Mouse (Mus musculus) lung, embryonic 14.5 days (tissue): ENCODE measurements at regions not wholly inside any gene's neighbourhood (a gene's known extent, or its start where the extent isn't known, plus 50 kb on each side); places are given as distances from the start of the nearest gene placed in this dataset.

ENCODE experiments used
- ATAC-seq: fragments of 200-750 bp; cut with Nextera tagmentation; 2 replicates; pipeline ENCODE4 v1.8.0; 2017; ENCODE audit warnings: mild to moderate bottlenecking, moderate TSS enrichment, moderate library complexity; ENCODE audit not compliant: insufficient read depth
- DNase-seq: peaks from one replicate; pipeline ENCODE4 v3.0.0-alpha.2; 2015
- H3K27ac ChIP-seq: fragments of 300-500 bp; sonication (generic); 2 replicates; pipeline ENCODE4 v1.5.1; 2014; ENCODE audit warnings: low read depth, mild to moderate bottlenecking, moderate library complexity
- H3K27me3 ChIP-seq: fragments of 300-500 bp; sonication (generic); 2 replicates; pipeline ENCODE4 v1.6.1; 2014; ENCODE audit warnings: low read length, control low read depth; ENCODE audit not compliant: insufficient read depth
- H3K36me3 ChIP-seq: fragments of 300-500 bp; sonication (generic); 2 replicates; pipeline ENCODE4 v1.6.1; 2014; ENCODE audit warnings: control low read depth; ENCODE audit not compliant: insufficient read depth
- H3K4me1 ChIP-seq: fragments of 300-500 bp; sonication (generic); 2 replicates; pipeline ENCODE4 v1.6.1; 2014; ENCODE audit warnings: antibody characterized with exemption, control low read depth; ENCODE audit not compliant: insufficient read depth
- H3K4me2 ChIP-seq: fragments of 300-500 bp; sonication (generic); 2 replicates; pipeline ENCODE4 v1.6.1; 2014; ENCODE audit warnings: mild to moderate bottlenecking
- H3K4me3 ChIP-seq: fragments of 300-500 bp; sonication (generic); 2 replicates; pipeline ENCODE4 v1.5.1; 2014; ENCODE audit warnings: low read depth, low read length
- H3K9ac ChIP-seq: fragments of 300-500 bp; sonication (generic); 2 replicates; pipeline ENCODE4 v1.6.1; 2014
- H3K9me3 ChIP-seq: fragments of 300-500 bp; sonication (generic); 2 replicates; pipeline ENCODE4 v1.6.1; 2016; ENCODE audit warnings: low read depth, low read length, control low read depth
- CTCF ChIP-seq: IDR thresholded peaks from 2 replicates; pipeline ENCODE4 v1.5.1; 2016; ENCODE audit warnings: antibody characterized with exemption, low read depth
- WGBS: fragments of 180-500 bp; shearing (Covaris S2); extraction: QIAGEN DNeasy Blood & Tissue Kit; methylation state at CpG from one replicate; pipeline ENCODE4 v1.1.7; 2014; 5-methylcytosine and 5-hydroxymethylcytosine counted together

DNA sequence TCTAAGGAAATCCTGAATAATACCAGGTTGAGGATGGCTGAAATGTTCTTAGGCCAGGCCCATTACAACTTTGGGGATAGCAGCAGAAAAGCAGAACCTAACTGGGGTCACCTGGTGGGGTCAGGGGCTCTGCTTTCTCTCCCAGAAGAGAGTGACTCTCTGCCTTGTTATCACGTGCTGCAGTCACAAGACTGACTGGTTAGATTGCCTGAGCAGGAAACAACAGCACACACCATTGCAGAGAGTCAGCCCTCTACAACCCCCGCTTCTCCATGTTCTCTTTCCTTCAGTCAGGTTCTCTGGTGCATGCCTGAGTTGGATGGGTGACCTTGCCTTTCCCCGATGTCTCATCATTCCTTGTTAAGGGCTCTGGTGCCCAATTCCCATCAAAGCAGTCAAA, 91.2 kb upstream of the Hsd17b12 start:
- WGBS: 55% methylated on average over 3 of the region's 3 CpGs
- H3K36me3 ChIP-seq: no peaks in the 10 kb centered on the region
- ATAC-seq (no peak), DNase-seq (no peak)
- peaks cover 45% of the 10 kb centered on the region for H3K27me3 ChIP-seq
- no peaks in the 10 kb centered on the region for H3K4me1 ChIP-seq
- no peak overlapping the region for H3K4me3 ChIP-seq
- H3K4me2 ChIP-seq: no peak overlapping the region
- no peak for TF ChIP-seq CTCF
- H3K9me3 ChIP-seq: no peaks in the 10 kb centered on the region
- no peak overlapping the region for H3K27ac ChIP-seq
- no peak overlapping the region for H3K9ac ChIP-seq

DNA sequence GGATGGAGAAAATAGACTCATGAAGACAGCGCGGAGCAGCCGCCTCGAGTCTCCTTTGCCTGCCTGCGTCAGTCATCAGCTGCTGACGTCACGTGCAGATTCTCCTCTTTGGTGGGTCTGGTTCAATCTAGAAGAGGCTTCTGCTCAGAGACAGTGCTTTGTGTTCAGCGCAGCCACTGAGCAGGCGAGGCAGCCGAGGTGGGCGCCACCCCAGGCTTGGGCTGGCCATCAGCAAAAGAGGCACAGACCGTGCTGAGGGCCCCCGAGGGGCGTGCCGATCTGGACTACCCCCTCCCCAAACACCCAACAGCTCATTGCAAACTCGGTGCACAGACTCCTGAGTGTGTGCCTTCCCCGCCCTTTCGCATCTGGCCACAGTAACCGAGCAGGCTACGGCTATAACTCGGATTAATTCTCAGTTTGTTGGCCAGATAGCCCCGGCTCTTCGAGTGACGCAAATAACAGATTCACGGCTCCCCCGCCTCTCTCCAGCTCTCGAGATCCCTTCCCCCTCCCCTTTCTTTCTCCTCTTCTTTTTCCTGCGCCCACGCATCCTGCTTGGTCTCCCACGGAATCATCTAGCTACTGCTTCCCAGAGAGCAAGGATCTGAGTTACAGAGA, 89.2 kb upstream of the Hsd17b12 start:
- no peak for TF ChIP-seq CTCF
- no peak for DNase-seq
- H3K36me3 ChIP-seq: no peaks in the 10 kb centered on the region
- H3K9ac ChIP-seq: no peak overlapping the region
- H3K4me3 ChIP-seq: peak overlapping the region; percentile 9; the same call in 1 of the 2 replicates
- H3K27ac ChIP-seq: no peak overlapping the region
- ATAC-seq: no peak
- peak overlapping the region; percentile 43; the same call in 1 of the 2 replicates for H3K4me2 ChIP-seq
- no peaks in the 10 kb centered on the region; the same call in 1 of the 2 replicates for H3K4me1 ChIP-seq
- H3K27me3 ChIP-seq: peaks cover 65% of the 10 kb centered on the region
- under 1% methylated on average over 30 of the region's 30 CpGs for WGBS
- no peaks in the 10 kb centered on the region for H3K9me3 ChIP-seq

DNA sequence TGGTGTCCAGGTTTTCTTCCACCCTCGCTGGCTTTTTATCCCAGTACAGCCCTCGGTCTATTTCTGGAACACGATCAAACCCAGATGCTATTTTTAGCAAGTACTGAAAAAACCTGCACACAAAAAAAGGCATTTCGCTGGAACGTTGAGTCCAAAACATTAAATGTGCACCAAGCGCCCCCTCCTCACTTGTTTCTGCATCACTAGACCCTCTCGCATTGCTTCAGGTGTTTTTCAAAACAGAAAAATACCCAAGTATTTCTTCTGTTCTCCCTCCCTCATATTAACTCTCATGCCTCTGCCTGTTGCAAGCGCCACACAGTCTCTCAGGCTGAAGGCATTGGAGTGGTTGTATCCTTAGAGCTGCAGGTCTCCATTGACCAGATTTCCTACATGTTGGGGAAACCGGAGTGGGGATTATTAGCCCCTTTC, 88.4 kb upstream of the Hsd17b12 start:
- H3K9ac ChIP-seq: no peak overlapping the region
- ATAC-seq (no peak), DNase-seq (no peak)
- no peak overlapping the region for H3K4me3 ChIP-seq
- no peak overlapping the region for H3K27ac ChIP-seq
- WGBS: 45% methylated on average over 9 of the region's 9 CpGs
- H3K9me3 ChIP-seq: no peaks in the 10 kb centered on the region
- no peaks in the 10 kb centered on the region; the same call in 1 of the 2 replicates for H3K4me1 ChIP-seq
- H3K36me3 ChIP-seq: no peaks in the 10 kb centered on the region
- H3K27me3 ChIP-seq: peaks cover 72% of the 10 kb centered on the region
- H3K4me2 ChIP-seq: no peak overlapping the region
- TF ChIP-seq CTCF: no peak

DNA sequence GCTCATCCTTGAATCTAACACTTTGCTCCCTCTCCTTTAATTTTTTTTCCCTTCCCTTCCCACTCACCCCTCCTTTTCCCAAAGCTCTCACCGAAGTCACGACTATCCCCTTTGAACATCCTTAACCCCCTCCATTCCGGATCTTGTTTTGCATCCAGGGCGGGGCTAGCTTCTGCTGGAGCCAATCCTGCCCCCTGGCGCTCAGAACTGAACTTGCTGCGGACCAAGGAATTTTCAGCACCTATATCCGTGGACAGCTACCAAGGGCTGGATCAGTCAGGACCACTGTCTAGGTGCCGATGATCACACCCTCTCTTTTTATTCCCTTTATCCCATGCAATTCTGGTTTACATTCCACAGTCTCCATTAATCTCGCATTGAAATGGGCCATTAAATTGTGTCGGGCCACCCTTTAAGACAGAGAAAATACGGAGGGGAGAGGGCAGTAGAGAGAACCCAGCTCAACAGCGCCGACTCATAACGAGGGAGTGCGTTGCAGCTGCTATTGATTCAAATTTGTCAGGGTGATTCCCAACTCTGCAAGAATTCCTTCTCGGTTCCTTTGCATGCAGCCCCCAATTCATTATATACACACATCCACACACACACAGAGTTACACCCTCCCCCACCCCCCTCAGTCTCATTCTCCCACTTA, 87.7 kb upstream of the Hsd17b12 start:
- Histone ChIP-seq H3K4me1 (no peaks in the 10 kb centered on the region; the same call in 1 of the 2 replicates), H3K27ac (no peak overlapping the region), H3K9me3 (no peaks in the 10 kb centered on the region), H3K9ac (no peak overlapping the region), H3K27me3 (peaks cover 80% of the 10 kb centered on the region), H3K36me3 (no peaks in the 10 kb centered on the region), H3K4me3 (no peak overlapping the region), H3K4me2 (no peak overlapping the region)
- peak; percentile 86 for TF ChIP-seq CTCF
- ATAC-seq (peak; percentile 62), DNase-seq (peak; percentile 94)
- 4% methylated on average over 16 of the region's 16 CpGs for WGBS

DNA sequence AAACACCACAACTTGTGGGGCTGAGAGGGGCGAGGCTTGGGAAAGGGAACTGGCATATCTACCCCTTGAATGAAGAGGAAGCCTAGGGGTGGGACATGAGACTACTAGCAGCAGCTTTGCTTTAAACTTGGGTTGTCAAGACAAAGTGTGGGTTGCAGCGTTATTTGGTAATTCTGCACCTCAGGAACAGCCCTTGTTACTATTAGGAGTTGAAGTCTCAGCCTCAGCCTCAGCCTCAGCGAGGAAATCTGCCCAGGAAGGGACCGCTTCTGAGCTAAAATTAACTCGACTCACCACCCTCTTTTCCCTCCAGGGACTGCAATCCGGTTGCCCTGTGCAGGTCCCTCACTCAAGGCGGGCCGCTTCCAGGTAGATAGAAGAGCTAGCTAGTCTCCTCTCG, 86.4 kb upstream of the Hsd17b12 start:
- H3K4me1 ChIP-seq: no peaks in the 10 kb centered on the region; the same call in 1 of the 2 replicates
- no peak for ATAC-seq

DNA sequence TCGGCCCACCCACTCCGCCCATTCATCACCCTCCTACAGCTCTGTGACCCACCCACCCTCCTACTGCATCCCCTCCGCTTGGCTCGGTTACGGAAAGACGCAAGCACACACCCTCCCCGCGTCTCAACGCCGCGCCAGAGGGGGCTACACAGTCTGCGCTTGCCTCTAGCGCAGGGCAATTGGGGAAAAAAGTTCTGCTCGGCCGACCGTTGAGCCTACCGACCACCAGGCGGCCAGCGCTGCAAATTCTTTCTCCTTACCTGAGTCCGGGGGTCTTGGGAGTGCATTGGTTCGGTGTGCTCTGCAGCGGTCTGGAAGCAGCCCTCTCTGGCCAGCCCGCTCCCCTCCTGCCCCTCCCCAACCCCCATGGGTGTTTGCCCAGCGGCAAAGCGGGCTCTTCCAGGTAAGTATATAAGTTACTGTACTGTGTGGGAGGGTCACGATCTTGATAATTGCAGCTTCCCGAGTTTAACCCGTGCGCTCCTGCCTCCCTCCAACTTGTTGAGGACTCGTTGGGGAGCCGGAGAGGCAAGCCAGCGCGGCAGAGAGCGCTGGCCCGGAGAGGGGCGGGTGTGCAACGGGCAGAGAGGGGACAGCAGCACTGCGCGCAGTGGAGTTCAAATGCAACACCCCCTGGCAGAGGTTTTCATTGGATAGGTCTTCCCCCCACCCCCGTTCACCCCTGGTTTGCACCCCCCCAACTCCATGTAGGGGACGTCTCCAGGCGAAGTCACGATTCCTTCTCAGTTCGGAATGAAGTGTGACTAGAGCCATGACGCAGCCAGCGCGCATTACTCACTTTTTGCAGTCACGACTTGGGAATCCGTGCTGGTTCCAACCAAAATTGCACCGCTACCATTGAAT, 85.5 kb upstream of the Hsd17b12 start:
- Histone ChIP-seq H3K9ac (no peak overlapping the region), H3K27me3 (peaks cover 100% of the 10 kb centered on the region), H3K27ac (no peak overlapping the region), H3K36me3 (no peaks in the 10 kb centered on the region), H3K4me2 (peak overlapping the region; percentile 43), H3K9me3 (no peaks in the 10 kb centered on the region), H3K4me1 (no peaks in the 10 kb centered on the region; the same call in 1 of the 2 replicates), H3K4me3 (peak overlapping the region; percentile 11; the same call in 1 of the 2 replicates)
- TF ChIP-seq CTCF: no peak
- ATAC-seq: no peak
- WGBS: under 1% methylated on average over 50 of the region's 50 CpGs
- peak; percentile 23 for DNase-seq

More for the DNA sequence above, 86.4 kb upstream of the Hsd17b12 start:
- H3K9me3 ChIP-seq: no peaks in the 10 kb centered on the region
- H3K9ac ChIP-seq: no peak overlapping the region
- no peak overlapping the region for H3K27ac ChIP-seq
- DNase-seq: no peak
- WGBS: 4% methylated on average over 9 of the region's 9 CpGs
- no peak for TF ChIP-seq CTCF
- H3K36me3 ChIP-seq: no peaks in the 10 kb centered on the region
- peaks cover 93% of the 10 kb centered on the region for H3K27me3 ChIP-seq
- no peak overlapping the region for H3K4me2 ChIP-seq
- no peak overlapping the region for H3K4me3 ChIP-seq
